Comparison of ENCODE assay signal across 18 mouse cellular contexts in genomic region chr19:15658611-15659010, GRCm38 (mm10).
"Had no signal": no experiment of that assay in that cellular context is flagged by ENCODE, and none has a peak within 500 bp of the region (broad histone marks: within the 10 kb centered on the region; RNA-seq: fewer than 3 reads in every experiment).

No protein-coding gene starts in this region.

- H3K9me3 ChIP-seq: lung, embryonic 15.5 days; megakaryocyte, embryonic 14.5 days; midbrain, embryonic 12.5 days; neural tube, embryonic 12.5 days; stomach, embryonic 15.5 days had no signal

- H3K4me2 ChIP-seq: lung, embryonic 15.5 days; midbrain, embryonic 12.5 days; neural tube, embryonic 12.5 days; stomach, embryonic 15.5 days had no signal

- H3K36me3 ChIP-seq: lung, embryonic 15.5 days; midbrain, embryonic 12.5 days; neural tube, embryonic 12.5 days; stomach, embryonic 15.5 days had no signal

- H3K27ac ChIP-seq: lung, embryonic 15.5 days; macrophage; midbrain, embryonic 12.5 days; neural tube, embryonic 12.5 days; stomach, embryonic 15.5 days; stomach, postnatal 0 days had no signal

- H3K9ac ChIP-seq: liver, postnatal 0 days; lung, embryonic 15.5 days; midbrain, embryonic 12.5 days; neural tube, embryonic 12.5 days; stomach, embryonic 15.5 days had no signal

- H3K4me3 ChIP-seq: lung, embryonic 15.5 days; megakaryocyte, embryonic 14.5 days; midbrain, embryonic 12.5 days; neural tube, embryonic 12.5 days; stomach, embryonic 15.5 days had no signal

- ATAC-seq: liver, postnatal 0 days; lung, postnatal 0 days; midbrain, embryonic 16.5 days had no signal

- DNase-seq: liver, postnatal 0 days; lung, adult 2 months; lung, postnatal 14 days; lung, postnatal 36 days; midbrain, embryonic 14.5 days; right cerebral cortex, postnatal 14 days; thymus, adult 18-20 months; thymus, postnatal 14 days; thymus, postnatal 36 days had no signal

- H3K4me1 ChIP-seq: lung, embryonic 15.5 days; megakaryocyte, embryonic 14.5 days; midbrain, embryonic 12.5 days; neural tube, embryonic 12.5 days; stomach, embryonic 15.5 days had no signal

- H3K27me3 ChIP-seq: lung, embryonic 15.5 days; megakaryocyte, embryonic 14.5 days; neural tube, embryonic 12.5 days; stomach, embryonic 15.5 days had no signal
